Mouse (Mus musculus): ENCODE results near the gene Gm20721. TPM values are rescaled to one million over a fixed set of nuclear protein-coding genes. Genes with fewer than 3 reads are reported as not detected.

Gm20721 gene
- polyA plus RNA-seq, 1 experiment, result 0.03 TPM

DNA sequence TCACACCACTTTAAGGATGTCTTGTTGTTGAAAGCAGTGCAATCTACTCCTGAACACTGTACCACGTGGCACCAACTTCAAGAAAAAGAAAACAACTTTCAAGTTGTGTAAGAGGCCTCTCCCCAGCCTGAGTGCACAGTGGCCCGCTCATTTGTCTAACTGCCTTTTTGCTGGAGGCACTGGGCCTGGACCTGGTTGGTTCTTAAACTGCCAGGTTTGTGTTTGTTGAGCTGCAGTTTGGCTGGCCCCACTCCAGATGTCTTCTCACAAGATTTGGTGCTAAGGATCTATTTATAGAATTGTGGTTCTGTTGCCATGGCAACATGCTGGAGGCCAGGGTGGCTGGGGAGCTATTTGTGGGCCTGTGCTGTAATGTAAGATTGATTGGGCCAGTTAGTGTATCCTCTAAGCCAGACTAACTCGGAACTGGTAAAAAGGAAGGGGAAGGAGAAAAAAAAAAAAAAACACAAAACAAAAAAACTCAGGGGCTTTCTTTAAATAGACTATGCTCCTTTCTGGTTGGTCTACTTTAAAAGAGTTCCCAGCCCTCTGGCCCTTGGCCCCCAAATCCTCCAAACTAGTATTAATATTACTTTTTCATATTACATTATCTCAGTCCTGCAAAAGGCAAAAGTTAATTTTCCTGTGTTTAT, 2.4 kb downstream of the Gm20721 start:
- Histone ChIP-seq H3K4me3 (replicated peaks) (no peak overlapping the region), H3K4me1 (ENCODE audit: control insufficient read depth) (peaks cover 22% of the 10 kb centered on the region), H3K36me3 (ENCODE audit: control insufficient read depth) (peaks cover 79% of the 10 kb centered on the region), H3K9me3 (ENCODE audit: control insufficient read depth, low read length) (no peaks in the 10 kb centered on the region; the same call in 1 of the 2 replicates), H3K27me3 (ENCODE audit: control insufficient read depth) (no peaks in the 10 kb centered on the region)
- no peak for TF ChIP-seq GATA1 (IDR thresholded peaks at IDR 0.05; ENCODE audit: low read length)

DNA sequence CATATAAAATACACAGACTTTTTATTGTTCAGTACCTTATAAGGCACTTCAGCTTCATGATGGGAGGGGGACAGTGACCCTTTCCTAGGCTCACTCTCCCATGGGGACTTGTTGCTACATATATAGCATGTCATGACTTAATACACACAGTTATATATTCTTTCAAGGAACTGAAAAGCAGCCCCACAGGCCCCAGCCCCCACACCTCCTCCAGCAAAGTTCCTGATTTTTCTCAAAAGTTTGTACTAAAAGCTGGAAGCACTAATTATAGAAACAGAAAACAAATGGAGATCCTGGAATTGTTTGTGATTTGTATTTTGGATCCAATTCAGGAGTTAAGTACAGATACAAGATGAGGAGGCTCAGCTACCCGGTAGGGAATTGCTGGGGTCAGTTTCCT, 2.9 kb downstream of the Gm20721 start:
- Histone ChIP-seq H3K9me3 (ENCODE audit: control insufficient read depth, low read length) (no peaks in the 10 kb centered on the region; the same call in 1 of the 2 replicates), H3K4me1 (ENCODE audit: control insufficient read depth) (peaks cover 25% of the 10 kb centered on the region), H3K4me3 (replicated peaks) (no peak overlapping the region), H3K27me3 (ENCODE audit: control insufficient read depth) (no peaks in the 10 kb centered on the region), H3K36me3 (ENCODE audit: control insufficient read depth) (peaks cover 84% of the 10 kb centered on the region)
- TF ChIP-seq TAL1 (IDR thresholded peaks at IDR 0.05; ENCODE audit: low read length) (no peak), GATA1 (IDR thresholded peaks at IDR 0.05; ENCODE audit: low read length) (no peak)

DNA sequence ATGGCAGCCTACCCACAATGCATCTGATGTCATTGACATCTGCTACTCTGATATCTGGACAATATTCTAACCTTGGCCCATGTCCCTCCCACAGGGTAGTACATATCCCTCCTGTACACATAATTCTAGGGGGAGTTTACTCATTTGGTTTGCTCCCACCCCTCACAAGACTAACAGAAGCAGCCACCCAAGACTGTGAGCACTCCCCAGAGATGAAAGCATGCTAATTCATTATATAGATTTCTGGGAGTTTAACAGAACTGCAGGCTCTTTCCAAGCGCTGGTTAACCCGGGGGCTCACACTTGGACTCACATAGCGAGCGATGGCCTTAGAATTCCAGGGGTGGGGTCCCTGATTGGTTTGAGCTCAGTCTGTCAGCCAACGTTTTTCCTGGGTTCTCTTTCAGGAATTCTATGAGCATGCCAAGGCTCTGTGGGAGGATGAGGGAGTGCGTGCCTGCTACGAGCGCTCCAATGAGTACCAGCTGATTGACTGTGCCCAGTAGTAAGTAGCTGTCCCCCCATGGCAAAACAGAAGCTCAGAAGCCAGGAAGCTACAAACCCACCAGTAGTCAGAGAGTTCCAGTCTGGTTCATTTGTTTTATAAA, 3.6 kb downstream of the Gm20721 start:
- Histone ChIP-seq H3K4me3 (replicated peaks) (no peak overlapping the region), H3K36me3 (ENCODE audit: control insufficient read depth) (peaks cover 87% of the 10 kb centered on the region), H3K27me3 (ENCODE audit: control insufficient read depth) (no peaks in the 10 kb centered on the region), H3K9me3 (ENCODE audit: control insufficient read depth, low read length) (no peaks in the 10 kb centered on the region; the same call in 1 of the 2 replicates), H3K4me1 (ENCODE audit: control insufficient read depth) (peaks cover 25% of the 10 kb centered on the region)
- no peak for TF ChIP-seq TAL1 (IDR thresholded peaks at IDR 0.05; ENCODE audit: low read length)
- TF ChIP-seq GATA1 (IDR thresholded peaks at IDR 0.05; ENCODE audit: low read length), result no peak

DNA sequence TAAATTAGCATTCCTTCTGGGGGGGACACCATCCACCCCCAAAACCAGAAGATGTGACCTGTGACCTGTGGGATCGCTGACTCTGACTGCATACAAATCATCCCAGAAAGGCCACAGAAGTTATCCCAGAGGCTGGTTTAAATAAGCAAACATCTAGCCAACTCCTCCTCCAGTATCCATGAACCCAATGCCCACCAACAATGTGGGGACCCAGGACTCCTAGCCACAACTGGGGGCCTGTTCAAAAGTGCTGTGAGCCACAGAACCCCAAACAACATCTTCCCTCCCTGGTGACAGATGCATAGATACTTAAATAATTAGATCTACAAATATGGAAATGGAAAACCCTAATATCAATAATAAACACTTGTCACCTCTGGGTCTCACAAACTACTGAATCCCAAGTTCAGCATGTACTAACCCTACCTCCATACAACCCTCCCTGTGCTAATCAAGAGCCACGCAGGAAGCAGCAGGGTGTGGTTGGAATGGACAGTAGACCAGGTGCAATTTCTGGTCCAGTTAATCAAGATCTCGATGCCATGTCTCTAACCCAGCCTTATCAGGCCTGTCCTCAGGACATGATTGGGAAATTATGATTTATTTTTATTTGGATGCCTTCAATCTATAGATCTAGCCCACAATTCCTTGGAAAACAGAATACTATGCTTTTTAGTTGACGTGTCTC, 5.5 kb downstream of the Gm20721 start:
- H3K9me3 ChIP-seq (ENCODE audit: control insufficient read depth, low read length), result no peaks in the 10 kb centered on the region; the same call in 1 of the 2 replicates
- no peaks in the 10 kb centered on the region for H3K27me3 ChIP-seq (ENCODE audit: control insufficient read depth)
- H3K36me3 ChIP-seq (ENCODE audit: control insufficient read depth), result peaks cover 89% of the 10 kb centered on the region
- H3K4me1 ChIP-seq (ENCODE audit: control insufficient read depth), result peaks cover 25% of the 10 kb centered on the region
- no peak for TF ChIP-seq GATA1 (IDR thresholded peaks at IDR 0.05; ENCODE audit: low read length)
- no peak for TF ChIP-seq TAL1 (IDR thresholded peaks at IDR 0.05; ENCODE audit: low read length)
- H3K4me3 ChIP-seq (replicated peaks), result no peak overlapping the region

DNA sequence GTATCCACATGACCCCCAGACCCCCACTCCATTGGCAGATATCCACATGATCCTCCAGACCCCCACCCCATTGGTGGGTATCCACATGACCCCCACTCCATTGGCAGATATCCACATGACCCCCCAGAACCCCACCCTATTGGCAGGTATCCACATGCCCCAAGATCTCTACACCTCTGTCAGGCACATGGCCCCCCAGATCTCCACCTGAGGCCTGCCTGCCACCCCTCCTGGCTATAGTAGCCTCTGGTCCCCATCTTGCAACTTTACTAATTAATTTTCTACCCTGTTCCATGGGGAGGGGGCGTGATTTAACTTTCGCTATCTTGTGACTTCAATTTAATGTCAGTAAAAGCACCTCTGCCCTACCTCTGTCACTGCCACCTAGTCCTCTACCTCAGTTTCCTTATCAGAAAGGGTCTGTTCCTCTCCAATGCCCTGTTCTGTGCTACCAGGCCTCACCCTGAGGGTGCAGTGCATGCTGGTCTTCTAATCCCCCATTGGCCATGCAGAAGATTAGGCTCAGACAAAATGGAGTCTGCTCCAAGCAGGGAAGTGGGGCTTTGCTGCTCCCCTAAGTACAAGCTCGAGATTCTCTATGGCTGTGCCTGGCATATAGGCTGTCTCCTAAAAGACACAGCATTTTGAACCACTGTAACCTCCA, 6.2 kb downstream of the Gm20721 start:
- Histone ChIP-seq H3K4me3 (replicated peaks) (no peak overlapping the region), H3K36me3 (ENCODE audit: control insufficient read depth) (peaks cover 85% of the 10 kb centered on the region), H3K9me3 (ENCODE audit: control insufficient read depth, low read length) (no peaks in the 10 kb centered on the region; the same call in 1 of the 2 replicates), H3K4me1 (ENCODE audit: control insufficient read depth) (peaks cover 25% of the 10 kb centered on the region), H3K27me3 (ENCODE audit: control insufficient read depth) (no peaks in the 10 kb centered on the region)
- TF ChIP-seq GATA1 (IDR thresholded peaks at IDR 0.05; ENCODE audit: low read length) (no peak), TAL1 (IDR thresholded peaks at IDR 0.05; ENCODE audit: low read length) (no peak)

DNA sequence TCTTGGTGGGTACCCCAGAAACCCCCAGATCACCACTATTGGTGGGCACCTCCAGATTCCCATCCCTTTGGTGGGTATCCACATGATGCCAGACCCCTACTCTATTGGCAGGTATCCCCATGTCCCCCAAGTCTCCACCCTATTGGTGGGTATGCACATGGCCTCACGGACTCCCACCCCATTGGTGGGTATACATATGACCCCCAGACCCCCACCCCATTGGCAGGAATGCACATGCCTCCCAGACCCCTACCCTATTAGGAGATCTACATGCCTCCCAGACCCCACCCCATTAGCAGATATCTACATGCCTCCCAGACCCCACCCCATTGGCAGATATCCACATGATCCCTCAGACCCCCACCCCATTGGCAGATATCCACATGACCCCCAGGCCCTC, 6.8 kb downstream of the Gm20721 start:
- Histone ChIP-seq H3K27me3 (ENCODE audit: control insufficient read depth) (no peaks in the 10 kb centered on the region), H3K9me3 (ENCODE audit: control insufficient read depth, low read length) (no peaks in the 10 kb centered on the region), H3K4me3 (replicated peaks) (no peak overlapping the region), H3K36me3 (ENCODE audit: control insufficient read depth) (peaks cover 85% of the 10 kb centered on the region), H3K4me1 (ENCODE audit: control insufficient read depth) (peaks cover 30% of the 10 kb centered on the region)
- TF ChIP-seq TAL1 (IDR thresholded peaks at IDR 0.05; ENCODE audit: low read length) (no peak), GATA1 (IDR thresholded peaks at IDR 0.05; ENCODE audit: low read length) (no peak)

DNA sequence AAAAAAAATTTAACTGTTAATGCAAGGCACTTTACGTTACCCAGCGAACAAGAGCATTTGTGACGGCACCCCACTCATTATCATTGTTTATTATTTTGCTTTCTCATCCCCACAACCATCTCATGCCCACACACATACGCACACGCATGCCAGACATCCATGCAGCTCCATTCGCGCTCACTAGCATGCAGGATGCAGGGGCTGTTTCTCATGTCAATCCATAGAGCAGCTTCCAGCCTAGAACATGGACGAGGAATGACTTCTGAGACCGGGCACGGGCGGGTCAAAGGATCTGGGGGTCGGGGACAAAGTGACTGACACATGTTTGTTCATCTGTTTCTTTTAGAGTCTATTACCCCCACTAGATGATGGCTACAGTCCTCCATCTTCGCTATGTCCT, 9.2 kb downstream of the Gm20721 start:
- TF ChIP-seq GATA1 (IDR thresholded peaks at IDR 0.05; ENCODE audit: low read length), result no peak
- TF ChIP-seq TAL1 (IDR thresholded peaks at IDR 0.05; ENCODE audit: low read length), result no peak
- Histone ChIP-seq H3K4me1 (ENCODE audit: control insufficient read depth) (peaks cover 49% of the 10 kb centered on the region), H3K36me3 (ENCODE audit: control insufficient read depth) (peaks cover 73% of the 10 kb centered on the region), H3K27me3 (ENCODE audit: control insufficient read depth) (no peaks in the 10 kb centered on the region), H3K9me3 (ENCODE audit: control insufficient read depth, low read length) (no peaks in the 10 kb centered on the region), H3K4me3 (replicated peaks) (no peak overlapping the region)

DNA sequence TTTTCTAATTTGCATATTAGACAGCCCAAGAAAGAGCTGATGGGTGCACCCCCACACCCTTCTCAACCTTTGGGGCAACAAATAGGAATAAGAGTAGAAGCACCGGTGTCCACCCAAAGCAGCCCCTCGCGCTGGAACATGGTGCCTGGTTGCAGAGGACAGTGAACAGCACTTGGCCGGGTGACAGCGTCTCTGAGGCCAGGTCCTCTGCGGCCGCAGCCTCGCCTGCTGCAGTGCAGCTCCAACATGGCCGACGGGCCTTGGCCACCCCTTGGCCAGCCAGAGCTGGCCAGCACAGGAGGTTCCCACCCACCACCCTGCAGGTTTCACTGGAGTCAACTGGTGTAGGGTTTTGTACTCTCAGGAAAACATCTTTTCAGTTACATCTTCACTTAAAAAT, 12.1 kb downstream of the Gm20721 start:
- Histone ChIP-seq H3K4me1 (ENCODE audit: control insufficient read depth) (peaks cover 50% of the 10 kb centered on the region), H3K4me3 (replicated peaks) (no peak overlapping the region), H3K27me3 (ENCODE audit: control insufficient read depth) (no peaks in the 10 kb centered on the region), H3K9me3 (ENCODE audit: control insufficient read depth, low read length) (no peaks in the 10 kb centered on the region), H3K36me3 (ENCODE audit: control insufficient read depth) (peaks cover 45% of the 10 kb centered on the region)
- no peak for TF ChIP-seq GATA1 (IDR thresholded peaks at IDR 0.05; ENCODE audit: low read length)
- no peak for TF ChIP-seq TAL1 (IDR thresholded peaks at IDR 0.05; ENCODE audit: low read length)
